Mouse (Mus musculus) kidney, adult 8-10 months (tissue): Measurements from ENCODE around the gene Fgfr2.

Experiments used
- DNase-seq, 2 experiments: peaks; one replicate each; pipeline ENCODE4 v3.0.0; 2022

Gene Fgfr2

DNA sequence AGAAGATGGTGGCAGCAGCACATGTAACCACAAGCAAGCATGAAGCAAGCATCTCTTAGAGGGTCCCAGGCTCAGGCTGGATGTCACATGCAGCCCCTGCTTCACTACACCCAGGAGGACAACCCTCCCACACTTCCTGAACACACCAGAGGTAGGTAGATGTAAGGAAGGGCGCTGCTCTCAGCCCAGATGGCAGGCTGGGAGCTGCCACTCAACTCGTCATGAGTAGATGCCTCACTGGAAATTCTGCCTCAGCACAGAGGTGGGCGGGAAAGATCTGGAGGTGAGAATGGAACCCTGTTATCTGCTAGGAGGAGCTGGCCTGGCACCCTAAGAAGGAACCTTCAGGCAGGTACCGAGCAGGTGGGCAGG, 355.2 kb downstream of the Fgfr2 start:
- DNase-seq = no peak

DNA sequence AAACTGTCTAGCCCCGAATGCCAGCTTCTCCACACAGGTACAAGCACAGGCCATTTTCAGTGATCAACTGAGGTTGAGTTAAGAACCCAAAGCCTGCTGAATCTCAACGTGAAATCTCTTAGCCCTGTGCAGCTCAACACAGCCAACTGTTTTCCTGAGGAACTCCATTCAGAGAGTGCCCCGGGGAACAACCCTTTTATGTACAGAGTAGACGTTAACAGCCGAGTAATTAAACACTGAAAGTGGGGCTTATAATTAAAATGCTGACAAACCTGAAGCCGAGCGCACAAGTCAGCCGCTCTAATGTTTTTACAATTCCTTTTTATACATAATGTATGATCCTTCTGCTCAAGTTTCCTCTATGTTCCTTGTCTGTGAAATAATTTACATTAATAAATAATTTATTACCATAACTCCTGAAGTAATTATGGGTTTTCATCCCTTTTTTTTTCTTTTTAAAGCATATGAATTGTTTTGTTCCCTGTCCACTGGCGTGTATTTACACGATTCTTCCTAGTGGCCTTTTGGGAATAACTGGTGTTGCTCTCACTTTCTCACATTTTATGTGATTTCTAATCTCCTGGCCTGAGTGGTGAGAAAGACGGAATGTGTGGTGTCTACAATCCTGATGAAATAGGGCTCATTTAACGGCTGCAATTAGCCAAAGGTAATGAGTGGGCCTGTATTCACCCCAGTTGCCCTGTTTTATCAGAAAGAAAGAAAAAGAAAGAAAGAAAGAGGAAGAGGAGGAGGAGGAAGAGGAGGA, 355.7 kb downstream of the Fgfr2 start:
- DNase-seq = peak in 1 of 2 experiments; percentile 43

DNA sequence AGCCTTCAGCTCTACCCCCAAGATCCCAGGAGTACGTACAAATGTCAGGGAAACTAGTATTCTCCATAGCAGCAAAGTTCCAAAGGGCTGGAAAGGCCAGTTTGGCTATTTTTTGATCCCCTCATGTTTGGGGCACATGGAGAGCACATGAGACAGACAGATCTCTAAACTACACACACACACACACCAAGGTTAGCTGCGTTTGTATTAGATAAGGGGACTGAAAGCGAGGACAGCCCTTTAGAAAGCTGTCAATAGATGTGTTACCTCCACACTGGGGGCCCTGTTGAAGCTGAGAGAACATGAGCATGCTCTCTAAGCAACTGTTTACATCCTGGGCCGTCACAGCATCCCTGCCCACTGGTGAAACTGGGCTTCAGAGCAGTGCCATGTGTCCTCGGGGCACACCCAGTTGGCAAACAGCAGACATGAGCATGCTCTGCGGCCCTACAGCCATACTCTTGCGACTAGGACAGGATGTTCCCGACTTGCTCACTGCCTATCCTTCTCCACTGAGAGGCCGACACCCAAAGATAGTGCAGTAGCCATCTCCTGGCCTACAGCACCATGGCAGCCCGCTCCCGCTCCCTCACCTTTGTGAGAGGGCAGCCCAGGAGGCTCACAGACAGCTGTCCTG, 356.8 kb downstream of the Fgfr2 start:
- no peak for DNase-seq

DNA sequence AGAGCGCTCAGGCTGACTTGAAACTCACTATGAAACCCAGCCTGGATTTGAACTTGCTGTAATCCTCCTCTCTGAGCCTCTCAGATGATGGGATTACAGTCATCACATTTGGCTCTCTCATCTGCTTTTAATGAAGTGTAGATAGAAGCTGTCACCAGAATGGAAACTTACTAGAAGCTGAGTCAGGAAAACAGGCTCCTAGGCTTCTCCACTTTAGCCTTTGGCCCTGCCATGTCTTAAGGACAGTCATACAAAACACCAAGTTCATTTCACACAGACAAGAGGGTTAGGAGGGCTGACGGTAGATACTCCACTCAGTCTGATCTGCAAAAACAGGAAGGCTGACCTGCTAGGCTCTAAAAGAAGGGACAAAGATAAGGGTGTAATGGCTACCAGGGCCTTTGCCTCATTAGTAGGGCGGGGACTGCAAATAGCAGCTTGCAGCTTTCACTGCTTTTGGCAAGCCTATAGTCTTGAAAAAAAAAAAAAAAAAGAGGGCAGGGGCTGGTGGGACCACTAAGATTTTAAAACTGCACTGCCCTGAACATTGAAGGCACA, 357.4 kb downstream of the Fgfr2 start:
- no peak for DNase-seq

DNA sequence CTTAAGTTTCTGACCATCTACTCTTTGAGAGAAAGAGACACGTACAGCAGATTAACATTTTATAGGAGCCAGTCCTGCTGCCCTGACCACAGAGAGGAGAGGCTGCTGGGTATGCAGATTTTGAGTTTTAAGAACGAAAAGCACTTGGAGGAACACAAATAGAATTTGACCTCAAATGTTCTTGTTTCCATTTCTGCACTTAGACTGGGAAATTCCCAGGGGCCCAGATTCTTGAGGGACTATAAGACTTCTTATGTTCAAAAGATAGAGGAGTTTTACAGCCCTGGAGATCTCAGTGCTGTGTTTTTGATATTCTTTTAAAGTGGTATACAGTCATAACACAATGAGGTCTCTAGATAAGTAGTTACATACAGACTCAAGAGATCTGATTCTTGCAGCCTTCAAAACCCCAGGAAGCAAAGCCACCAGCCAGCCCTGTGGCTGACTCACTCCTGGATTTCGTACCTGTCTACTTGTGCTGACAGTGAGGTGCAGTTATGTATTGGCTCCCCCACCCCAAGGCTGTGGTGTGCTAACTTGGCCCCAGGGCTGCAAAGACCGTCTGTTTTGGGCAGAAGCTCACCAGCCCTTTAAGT, 358.2 kb downstream of the Fgfr2 start:
- DNase-seq = no peak

DNA sequence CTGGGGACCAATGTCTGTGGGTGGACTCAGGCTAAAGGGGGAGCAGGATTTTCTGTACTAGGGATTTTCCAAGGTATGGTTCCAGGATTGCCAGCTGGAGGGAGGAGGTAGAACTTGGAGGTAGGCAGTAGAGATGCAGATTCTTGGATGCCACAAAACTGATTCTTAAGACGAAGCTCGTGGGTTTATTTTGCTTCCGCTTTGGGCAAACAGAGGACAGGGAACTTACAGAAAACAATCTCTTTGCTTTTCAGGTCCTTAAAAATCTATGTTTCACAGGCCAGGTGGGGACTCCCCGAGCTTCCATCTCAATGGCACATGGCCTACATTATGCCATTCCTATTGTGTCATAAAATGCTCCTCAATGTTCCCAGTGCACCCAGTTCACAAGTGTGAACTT, 358.8 kb downstream of the Fgfr2 start:
- DNase-seq = no peak

DNA sequence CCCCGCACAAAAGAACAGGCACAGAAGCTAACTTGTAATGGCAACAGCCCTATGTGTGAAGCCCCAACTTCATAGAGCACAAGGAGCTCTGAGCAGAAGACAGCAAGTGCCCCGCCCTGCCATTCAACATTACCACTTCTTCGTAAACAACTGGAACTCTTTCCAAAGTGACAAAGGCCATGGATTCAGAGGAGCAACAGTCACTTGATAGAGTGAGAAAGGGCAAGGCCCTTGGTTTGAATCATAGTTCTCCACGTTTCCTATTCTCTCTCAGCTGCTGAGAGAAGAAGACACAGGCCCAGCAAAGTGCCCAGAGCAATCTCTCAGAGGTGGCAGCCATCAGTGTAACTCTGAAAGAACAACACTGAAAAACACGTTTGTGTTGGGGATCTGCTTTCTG, 359.2 kb downstream of the Fgfr2 start:
- no peak for DNase-seq

DNA sequence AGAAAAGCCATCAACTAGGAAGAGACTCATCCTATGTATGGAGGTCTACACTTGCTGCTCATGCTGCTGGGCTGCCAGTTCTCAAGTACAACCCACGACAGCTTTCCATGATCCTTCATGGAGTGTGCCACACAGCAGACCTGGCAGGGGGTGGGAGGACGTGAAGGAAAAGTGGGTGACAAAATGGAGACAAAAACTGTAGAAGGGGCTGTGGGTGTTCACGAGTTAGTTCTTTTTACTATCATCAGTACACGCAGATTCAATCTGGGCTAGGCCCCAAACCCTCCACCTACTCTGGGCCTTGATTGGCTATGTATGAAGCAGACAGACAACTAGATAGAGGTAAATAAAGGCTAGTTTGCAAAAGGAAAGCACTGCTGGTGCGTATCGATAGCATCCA, 359.8 kb downstream of the Fgfr2 start:
- DNase-seq = no peak

DNA sequence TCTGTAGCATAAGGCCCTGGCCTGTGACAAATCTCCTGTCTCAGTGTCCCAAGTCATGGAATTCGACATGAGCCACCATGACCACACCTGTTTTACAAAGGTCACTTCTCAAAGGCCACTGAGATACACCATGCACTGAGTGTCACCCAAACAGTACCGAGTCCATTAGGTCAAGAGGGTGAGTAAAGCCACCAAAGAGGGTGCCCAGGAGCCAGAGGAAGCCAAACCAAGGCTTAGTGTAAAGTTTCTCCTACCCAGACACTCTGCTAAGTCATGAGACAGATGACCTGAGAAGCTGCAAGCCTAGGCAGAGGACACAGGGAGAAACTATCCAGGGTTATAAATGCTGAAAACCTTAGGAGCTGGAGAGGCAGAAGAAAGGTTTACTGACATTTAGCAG, 361.7 kb downstream of the Fgfr2 start:
- DNase-seq = no peak

DNA sequence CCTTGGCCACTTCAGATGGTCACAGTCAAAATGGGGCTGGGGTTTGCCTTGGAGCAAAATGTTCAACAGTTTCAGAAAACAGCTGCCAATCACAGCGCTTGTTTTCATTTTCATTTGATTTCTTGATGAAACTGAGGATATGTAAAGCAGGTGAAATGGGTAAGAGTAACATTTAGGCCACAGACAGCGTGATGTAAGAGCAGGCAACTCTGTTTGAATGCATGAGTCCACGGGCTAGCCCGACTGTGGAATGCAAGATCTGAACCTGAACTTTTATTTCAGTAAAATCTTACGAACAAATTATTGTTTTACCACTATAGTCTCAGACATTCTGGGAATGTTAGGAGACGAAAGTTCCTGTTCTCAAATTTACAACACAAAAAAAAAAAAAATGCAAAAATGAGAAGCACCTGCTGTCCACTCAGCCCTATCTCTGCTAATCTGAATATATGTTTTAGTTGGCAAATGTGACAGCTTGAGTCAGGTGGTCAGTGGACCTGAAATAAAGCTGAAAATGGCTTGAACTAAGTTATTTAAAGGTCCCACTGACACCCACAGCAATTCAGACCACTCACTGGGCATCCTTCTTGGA, 362.5 kb downstream of the Fgfr2 start:
- DNase-seq = no peak

DNA sequence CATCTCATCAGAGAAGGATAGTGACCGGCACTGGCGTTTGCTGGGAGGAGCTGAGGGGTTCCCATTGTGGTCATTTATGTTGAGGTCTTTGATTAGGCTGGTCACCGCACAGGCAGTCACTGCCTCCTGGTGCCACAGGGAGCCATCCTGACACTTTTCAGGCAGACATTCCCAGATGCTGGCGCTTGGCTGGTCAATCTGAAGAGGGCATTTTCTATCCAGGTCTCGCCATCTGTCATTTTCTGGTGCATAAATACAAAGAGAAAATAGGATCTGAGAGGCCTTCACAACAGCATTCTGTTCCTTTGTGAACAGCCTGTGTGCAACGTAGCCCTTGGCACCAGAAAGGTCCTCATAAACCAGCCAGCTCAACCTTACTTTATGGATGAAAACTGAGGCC, 363.2 kb downstream of the Fgfr2 start:
- no peak for DNase-seq

DNA sequence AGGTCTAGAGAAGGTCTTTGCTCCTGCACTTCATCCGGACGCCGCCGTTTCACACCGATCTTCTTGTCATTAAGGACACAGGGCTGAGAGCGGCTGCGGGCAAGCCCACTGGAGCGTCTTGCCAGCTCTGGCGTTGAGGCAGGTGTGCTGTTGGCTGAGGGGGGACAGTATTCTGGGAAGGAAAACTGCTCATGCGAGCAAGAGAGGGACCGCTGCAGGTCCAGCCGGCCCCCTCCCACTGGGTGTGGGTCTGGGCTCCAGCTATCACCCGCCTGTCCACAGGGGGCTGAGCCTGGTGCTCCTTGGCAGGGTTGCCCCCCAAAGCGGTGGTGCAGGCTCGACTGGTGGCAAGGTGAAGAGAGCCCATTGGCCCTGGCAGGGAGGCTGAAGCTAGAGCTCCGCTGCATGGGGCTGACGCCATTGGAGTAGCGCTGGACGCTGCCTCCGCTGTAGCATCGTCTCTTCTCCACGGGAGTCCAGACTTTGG, 363.7 kb downstream of the Fgfr2 start:
- DNase-seq = no peak

DNA sequence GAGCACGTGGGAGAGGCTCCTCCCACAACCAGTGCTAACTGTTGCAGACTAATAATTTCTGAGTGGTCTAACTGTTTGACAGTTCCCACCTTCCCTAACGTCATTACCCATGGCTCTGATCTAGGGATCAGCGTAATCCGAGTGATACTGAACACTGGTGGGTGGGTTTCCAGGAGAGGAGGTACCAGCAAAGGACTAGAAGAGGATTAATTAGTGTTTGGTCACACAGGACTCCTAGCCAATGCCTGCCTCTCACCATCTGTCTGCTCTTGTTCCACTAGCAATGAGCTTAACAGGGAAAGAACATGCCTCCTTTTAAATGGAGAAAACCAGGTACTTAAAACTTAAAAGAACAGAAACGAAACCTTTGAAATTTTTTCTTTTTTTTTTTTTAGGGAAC, 364.3 kb downstream of the Fgfr2 start:
- DNase-seq = no peak

DNA sequence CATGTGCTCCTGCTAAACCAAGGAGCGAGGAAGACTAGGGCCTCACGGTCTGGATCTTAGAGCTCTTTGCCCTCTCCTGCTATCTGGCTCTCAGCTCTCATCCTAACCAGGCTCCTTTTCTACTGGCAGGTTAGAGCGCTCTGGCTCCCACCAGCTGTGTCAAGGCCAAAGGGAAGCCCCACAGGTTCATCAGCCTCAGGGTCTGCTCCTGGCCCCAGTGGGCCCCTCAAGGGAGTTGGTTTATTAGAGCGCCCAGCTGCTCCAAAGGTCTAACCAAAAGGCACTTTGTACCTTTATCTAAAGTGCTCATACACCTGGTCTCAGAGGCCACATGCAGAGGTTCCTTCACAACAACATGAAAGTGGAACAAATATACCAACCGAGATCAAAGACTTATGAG, 366.8 kb downstream of the Fgfr2 start:
- DNase-seq = no peak

DNA sequence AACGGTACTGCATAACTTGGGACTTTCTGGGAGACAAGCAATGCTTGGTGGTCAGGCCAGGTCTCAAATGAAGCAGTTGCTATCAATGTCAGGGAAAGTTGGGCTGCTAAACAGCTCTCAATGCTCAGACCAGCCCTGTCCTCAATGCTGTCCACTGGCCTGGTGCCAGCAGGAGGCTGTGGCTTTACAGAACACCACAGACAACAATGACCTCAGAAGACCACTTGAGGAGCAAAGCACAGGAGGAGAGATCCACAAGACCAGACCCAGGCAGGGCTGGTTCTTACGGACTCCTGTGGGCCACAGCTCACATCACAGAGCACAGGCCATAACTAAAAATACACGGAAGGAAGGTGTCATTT, 368.8 kb downstream of the Fgfr2 start:
- DNase-seq = no peak

DNA sequence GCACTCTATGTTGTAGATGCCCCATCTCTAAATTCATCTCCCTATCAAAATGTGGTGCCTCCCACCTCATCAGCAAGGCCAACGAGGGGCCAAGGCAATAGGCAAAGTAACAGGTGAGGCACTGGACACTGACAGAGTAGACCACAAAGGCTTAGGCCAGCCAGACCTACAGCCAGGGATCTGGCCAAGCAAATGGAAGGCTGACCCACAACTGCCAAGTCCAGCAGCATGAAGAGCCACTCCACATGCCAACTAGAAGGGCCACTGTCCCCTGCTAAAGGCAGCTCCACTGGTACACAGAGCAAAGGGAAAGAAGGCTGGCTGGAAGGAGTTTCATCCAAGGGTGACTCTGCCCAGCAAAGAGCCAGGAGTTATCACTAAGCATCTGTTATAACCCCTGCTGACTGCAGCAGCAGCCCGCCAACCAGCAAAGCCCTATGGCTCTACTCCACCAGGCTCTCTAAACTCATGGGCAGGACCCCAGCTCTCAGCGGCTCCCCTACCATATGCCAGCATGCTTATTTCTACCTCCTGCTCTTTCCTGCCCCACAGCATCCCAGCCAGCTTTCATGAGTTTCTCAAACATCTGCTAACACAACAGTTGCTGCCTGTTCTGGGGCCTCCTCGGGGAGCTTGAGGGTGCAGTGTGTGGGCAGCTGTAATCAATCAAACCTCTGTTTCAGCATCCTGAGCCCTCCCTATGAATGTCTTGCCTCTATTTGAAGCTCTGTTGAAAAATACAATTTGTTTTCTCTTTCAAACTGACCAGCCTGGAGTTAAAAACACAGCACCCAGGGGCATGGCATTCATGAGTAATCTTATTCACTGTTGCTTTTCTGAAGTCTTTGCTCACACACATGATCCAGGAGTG, 369.4 kb downstream of the Fgfr2 start:
- DNase-seq = no peak

DNA sequence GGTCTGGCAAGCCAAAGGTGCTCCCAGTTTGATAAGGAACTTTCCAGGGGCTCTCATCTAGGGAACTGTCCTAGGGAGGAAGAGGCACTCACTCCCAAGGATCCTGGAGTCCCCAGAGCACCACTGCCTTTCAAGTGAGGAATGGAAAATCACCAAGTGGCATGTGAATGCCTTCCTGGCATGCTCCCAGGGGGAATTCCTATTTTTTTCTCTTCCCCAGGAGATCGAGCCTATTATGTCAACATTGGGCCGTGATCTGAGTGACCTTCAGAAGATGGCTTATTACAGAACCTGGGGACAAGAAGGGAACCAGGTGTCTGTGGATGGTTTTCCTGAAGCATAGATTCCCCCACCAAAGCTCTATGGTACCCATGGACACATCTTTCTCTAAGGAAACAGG, 371.4 kb downstream of the Fgfr2 start:
- DNase-seq = peak; percentile 67 to 80

DNA sequence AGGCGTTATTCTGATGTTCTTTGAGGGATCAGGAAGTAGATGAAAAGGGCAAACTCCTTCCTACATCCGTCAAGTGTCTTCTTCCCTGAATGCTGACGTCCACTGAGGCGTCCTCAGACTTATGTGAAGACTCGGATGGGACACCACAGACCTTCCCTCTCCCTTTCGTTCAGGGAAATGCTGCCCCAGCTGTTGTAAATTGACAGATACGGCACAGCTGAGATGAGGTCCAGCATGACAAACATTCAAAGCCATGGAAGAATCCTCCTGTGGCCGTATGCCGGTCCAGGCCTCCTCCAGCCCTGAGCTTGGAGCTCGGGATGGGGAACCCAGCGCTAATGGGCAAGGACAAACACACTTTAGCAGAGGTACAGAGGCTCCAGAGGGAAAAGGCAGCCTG, 373.6 kb downstream of the Fgfr2 start:
- no peak for DNase-seq

DNA sequence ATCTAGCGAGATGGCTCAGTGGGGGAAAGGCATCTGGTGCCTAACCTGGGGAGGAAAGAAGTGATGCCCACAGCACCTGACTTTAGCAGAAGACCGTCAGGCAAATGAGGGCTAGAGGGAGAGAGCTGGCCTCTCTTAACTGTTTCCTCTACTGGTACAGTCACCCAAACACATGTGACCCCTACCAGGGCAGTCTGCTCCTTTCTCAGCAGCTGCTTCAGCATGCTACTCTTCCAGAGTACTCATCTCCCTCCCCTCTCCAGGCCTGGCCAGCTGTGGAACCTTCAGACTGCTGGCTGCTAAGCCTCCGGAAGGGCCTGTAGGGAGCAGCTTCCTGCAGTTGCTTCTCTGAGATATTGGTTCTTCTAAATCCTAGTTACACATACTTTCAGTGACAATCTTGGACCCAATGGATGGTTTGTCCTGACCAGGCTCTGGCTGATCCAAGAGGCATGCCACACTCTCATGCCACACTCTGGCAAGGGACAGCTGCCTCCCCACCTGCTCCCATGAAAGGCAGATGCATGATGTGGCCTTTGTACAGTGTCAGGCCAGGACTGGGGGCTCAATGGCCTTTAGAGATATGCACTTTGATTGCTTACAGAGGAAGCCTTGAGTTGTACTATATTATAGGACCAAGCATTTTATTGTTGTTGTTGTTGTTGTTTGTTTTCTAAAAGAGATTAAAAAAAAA, 374.9 kb downstream of the Fgfr2 start:
- no peak for DNase-seq

DNA sequence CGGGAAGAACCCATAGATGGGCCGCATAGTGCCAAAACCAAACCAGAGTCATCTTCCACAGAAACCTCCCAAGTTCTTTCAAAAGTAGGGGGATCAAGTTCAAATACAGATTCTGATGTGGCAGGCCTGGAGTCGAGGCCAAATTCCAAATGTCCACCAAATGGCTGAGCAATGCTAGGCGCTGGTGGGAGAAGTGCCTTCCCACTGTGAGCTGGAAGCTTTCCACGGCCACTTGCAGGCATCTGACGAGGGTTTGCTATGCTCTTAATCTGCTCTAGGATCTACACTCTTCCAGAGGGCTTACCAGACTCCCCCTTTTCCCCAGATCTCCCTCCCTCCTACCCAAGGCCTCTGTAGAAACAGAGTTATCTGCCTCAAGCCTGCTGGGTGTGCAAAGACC, 376.1 kb downstream of the Fgfr2 start:
- DNase-seq = no peak

DNA sequence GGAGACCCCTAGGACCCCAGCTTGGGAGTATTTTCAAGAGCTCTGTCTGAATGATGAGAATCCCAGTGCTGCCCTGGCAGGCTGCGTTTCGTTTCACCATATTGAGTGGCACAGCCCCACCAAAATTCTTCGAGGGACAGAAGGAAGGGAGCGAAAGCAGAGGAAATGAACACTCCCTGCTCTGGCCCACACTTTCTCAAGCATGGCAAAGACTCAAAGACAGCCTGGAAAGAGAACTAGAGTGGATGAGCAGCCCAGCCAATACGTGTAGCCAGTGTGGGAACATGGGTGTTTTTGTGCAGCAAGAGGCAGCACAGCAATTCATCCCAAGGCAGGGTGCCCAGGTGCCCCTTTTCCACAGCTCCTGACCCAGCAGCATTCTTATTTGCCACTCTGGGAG, 380.2 kb downstream of the Fgfr2 start:
- no peak for DNase-seq

DNA sequence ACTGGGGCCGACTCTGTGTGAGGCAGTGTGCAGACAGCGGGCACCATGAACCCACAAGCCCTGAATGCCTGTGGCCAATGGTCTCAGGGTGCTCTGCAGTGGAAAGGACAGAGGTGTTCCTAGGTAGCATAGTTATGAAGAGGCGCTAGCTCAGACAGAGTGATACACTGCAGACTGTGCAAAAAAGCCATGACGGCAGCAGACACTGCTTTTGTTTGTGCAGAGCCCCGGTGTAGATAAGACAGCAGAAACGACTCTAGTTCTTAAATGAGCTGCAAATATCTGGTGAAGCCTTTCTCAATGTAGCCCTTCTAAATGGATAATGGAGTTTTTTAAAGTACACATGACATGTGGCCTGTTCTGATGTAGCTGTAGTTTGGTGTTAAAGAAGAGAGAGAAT, 383.3 kb downstream of the Fgfr2 start:
- DNase-seq = no peak
